Mouse (Mus musculus) erythroid progenitor cell, adult 5-6 weeks (primary cell): ENCODE data around the gene Hoxc6. TPM values are rescaled to one million over a fixed set of nuclear protein-coding genes. Genes with fewer than 3 reads are reported as not detected.

Experiments used
- ATAC-seq: replicated peaks from 2 replicates; pipeline ENCODE4 v1.8.0; 2016; ENCODE audit warnings: moderate number of reproducible peaks, mild to moderate bottlenecking, moderate TSS enrichment, inconsistent platforms; ENCODE audit not compliant: poor library complexity, low FRiP score, severe bottlenecking
- total RNA-seq, 2 experiments: library from RNA; stranded (forward) in 1 of 2; stranded (reverse) in 1 of 2; fragments of 150-400 nt in 1 of 2; fragments of 186-747, 209-891 nt in 1 of 2; gene quantifications; 2 replicates each; pipeline versions ENCODE4 v1.2.3 to v1.2.4; 2015 to 2017; ENCODE audit warnings: low replicate concordance in 2 of 2

Gene Hoxc6
- total RNA-seq, 2 experiments from 2014 or later = not detected

GRCm38 (mm10) chr15:102987124-102987833 is 10.8 kb upstream of the Hoxc6 start:
- 0 out of 2 replicates have a peak, but pooled peaks have one; percentile 61 for ATAC-seq

DNA sequence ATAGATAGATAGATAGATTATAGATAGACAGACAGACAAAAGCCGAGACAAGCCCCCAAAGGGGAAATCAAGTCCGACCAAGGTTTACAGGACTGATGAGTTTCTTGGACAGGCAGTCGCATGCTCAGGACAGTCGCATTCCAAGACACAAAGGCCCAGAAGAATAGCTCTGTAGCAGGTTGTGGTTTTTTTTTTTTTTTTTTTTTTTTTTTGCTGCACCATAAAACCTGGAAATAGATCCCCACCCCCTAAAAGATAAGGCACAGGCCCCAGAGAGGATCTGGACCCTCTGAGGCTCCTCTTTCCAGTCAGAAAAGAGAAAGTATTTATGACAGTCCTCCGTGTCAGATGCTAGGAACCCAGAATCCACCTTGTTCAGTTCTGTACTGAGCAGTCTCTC is 10.0 kb upstream of the Hoxc6 start:
- ATAC-seq = no peak

GRCm38 (mm10) chr15:102990461-102991397 is 7.3 kb upstream of the Hoxc6 start, which contains the start of gene Hoxc8:
Gene Hoxc8, plus strand, starts transcription at chr15:102990607.
- ATAC-seq = no peak

- no peak for ATAC-seq
Observed at GRCm38 (mm10) chr15:102991782-102992181, 6.3 kb upstream of the Hoxc6 start.

DNA sequence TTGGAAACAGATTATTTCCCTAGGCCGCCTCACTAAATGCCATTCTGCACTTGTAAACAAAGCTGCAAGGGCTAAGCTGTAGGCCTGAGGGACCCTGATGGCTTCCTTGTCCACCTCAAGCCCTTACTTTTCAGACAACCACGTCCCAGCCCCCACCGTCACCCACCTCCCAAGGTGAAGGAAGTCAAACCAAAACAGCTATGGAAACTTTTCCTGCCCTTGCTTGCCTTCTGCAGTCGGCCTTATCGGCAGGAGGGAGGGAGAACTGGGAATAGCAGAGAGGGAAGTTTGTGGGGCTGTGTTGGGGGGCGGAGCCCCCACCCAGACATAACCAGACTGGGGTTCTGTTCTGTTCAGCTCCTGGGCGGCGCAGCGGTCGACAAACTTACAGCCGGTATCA is 5.9 kb upstream of the Hoxc6 start:
- no peak for ATAC-seq

GRCm38 (mm10) chr15:102992863-102993262 is 5.2 kb upstream of the Hoxc6 start:
- no peak for ATAC-seq

DNA sequence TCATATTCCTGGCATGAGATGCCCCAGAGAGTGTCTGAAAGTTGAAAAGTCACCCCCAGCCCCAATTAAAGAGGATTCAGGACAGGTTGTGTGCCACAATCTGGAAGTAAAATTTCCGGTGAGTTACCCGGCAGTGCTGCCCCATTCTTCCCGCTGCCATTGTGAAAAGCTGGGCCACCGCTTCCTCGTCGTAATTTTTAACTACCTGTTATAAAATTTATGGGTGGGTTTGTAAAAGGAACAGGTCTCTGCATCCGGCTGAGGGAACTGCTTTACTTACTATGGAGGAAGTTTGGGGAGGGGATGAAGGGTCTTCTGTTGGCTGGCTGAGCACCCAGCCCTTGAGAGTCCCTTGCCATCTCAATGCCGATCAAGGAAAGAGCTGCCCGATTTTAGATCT is 1.5 kb upstream of the Hoxc6 start:
- ATAC-seq = no peak

GRCm38 (mm10) chr15:102997431-102997830 is 626 bp upstream of the Hoxc6 start:
- ATAC-seq = no peak

- ATAC-seq = no peak
Observed at GRCm38 (mm10) chr15:102998608-102999182, 638 bp downstream of the Hoxc6 start.

- ATAC-seq = no peak
Observed at GRCm38 (mm10) chr15:102999183-102999831, 1.2 kb downstream of the Hoxc6 start.

GRCm38 (mm10) chr15:102999955-103000354 is 1.9 kb downstream of the Hoxc6 start:
- no peak for ATAC-seq

- ATAC-seq = no peak
Observed at GRCm38 (mm10) chr15:103000501-103000901, 2.4 kb downstream of the Hoxc6 start.

GRCm38 (mm10) chr15:103001370-103001769 is 3.3 kb downstream of the Hoxc6 start:
- ATAC-seq = no peak

GRCm38 (mm10) chr15:103002156-103002555 is 4.1 kb downstream of the Hoxc6 start:
- ATAC-seq = no peak

- no peak for ATAC-seq
Observed at GRCm38 (mm10) chr15:103002821-103003448, 4.9 kb downstream of the Hoxc6 start.

GRCm38 (mm10) chr15:103005308-103005707 is 7.3 kb downstream of the Hoxc6 start:
- ATAC-seq = no peak

DNA sequence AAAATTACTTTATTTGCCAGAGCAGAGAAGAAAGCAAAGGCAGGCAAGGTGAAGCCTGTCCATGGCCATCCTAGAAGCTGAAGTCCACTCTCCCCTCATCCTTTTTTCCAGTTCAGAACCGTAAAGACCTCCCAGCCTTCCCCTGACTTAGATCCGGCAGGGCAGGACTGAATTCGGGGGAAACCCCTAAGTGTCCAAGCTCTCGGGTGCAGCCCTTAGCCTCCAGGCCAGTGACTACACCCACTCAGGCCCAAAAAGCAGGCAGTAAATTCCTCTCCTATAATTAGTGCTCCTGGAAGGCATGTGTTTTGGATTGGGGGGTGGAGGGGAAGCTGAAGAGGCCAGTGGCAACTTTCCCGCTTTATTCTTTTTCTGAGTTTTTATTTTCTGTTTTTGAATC is 7.7 kb downstream of the Hoxc6 start:
- ATAC-seq = no peak

DNA sequence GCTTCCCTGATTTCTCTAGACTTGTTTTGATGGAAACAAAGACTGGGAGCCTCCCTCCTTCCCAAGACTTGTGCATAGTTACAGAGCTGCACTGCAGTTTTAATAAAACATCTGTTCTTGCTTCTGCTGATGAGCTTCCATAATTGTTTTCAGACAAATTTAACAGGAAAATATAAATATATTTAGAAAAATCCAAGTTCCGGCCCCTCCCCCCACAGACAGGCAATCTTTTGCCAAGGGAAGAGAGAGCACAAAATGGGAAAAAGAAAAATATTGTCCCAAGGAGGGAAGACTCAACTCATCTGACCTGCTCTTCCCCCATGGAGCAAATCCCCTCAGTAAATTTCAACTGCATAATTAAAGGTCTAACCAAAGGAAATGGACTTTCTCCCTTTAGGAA is 8.3 kb downstream of the Hoxc6 start:
- no peak for ATAC-seq

GRCm38 (mm10) chr15:103009265-103010111 is 11.4 kb downstream of the Hoxc6 start:
- no peak for ATAC-seq
